Mouse (Mus musculus) liver, adult (tissue): ENCODE measurements around the gene Zfp989.
"Not testable (repeated sequence)": the region's sequence is repeated elsewhere in the genome, so short reads cannot be mapped to it uniquely, and the experiment has no call there.

Experiments used
- GATA4 ChIP-seq: IDR thresholded peaks from 2 replicates; pipeline ENCODE4 v1.6.1; 2014; ENCODE audit warnings: mild to moderate bottlenecking, low read length; ENCODE audit not compliant: insufficient replicate concordance

The Zfp989 gene

GRCm38 (mm10) chr4:146971757-146972156, at the start of gene Zfp989:
Gene Zfp989 (plus strand): TSS chr4:146971976.
- not testable (repeated sequence) for TF ChIP-seq GATA4

GRCm38 (mm10) chr4:146932311-146933082, 39.3 kb upstream of the Zfp989 start:
- no peak for TF ChIP-seq GATA4

GRCm38 (mm10) chr4:147021550-147021949, 49.8 kb downstream of the Zfp989 start, which contains the start of gene Rex2:
Gene Rex2 (plus strand): TSS chr4:147021850.
- not testable (repeated sequence) for TF ChIP-seq GATA4
